Comparison of ENCODE assay signal across 7 mouse cellular contexts in the genomic region with DNA sequence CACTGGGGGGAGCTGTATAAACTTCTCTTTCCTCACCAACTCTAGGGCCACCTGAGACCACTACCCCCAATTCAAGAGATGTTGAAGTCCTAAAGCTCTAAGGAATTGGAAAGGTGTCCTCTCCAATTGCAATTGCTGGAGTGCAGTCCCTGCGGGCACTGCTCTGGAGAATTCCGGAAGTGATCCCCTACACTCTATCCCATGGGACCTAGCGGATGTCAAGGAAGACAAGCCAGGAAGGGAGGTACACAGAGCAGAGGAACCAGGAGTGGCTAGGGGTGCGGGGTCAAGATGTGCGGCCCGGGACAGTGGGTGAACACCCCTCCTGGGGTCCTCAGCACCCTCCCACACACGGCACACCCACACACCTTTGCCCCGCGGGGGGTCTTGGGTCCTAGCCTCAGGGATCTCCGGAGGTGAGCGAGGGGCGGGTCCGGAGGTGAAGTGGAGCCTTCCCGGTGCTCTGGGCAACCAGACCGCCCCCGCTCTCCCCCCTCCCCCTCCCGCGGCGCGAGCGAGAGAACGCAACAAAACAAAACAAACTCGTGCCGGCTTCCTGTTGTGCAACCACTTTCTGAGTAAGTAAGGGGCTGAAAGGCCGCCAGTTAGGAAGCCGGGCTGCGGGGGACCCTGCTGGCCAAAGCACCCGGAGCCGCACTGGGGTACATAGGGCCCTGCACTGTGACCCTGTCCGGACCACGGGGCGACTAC. TPM values are rescaled to one million over a fixed set of nuclear protein-coding genes. Genes with fewer than 3 reads are reported as not detected.
A peak's percentile ranks its signal among the peaks of the same experiment; 100 is the strongest.
DNase-seq lines count a peak whose midpoint lies in the region; ATAC-seq lines count a peak whose summit lies in the region.

No protein-coding gene starts in this region.

- WGBS in intestine, embryonic 14.5 days, result 2% methylated on average over 32 of the region's 32 CpGs
- 2% methylated on average over 29 of the region's 32 CpGs for WGBS in liver, embryonic 16.5 days (ENCODE audit: insufficient replicate concordance)
- under 1% methylated on average over 32 of the region's 32 CpGs for WGBS in neural tube, embryonic 12.5 days

- no peak overlapping the region for H3K27ac ChIP-seq in intestine, embryonic 14.5 days (ENCODE audit: low read depth)
- no peak overlapping the region for H3K27ac ChIP-seq in liver, embryonic 16.5 days (ENCODE audit: low read length)
- H3K27ac ChIP-seq in neural tube, embryonic 12.5 days, result no peak overlapping the region

- no peaks in the 10 kb centered on the region for H3K9me3 ChIP-seq in intestine, embryonic 14.5 days (ENCODE audit: control insufficient read depth, low read length)
- H3K9me3 ChIP-seq in liver, embryonic 16.5 days (replicated peaks; ENCODE audit: control insufficient read depth, low read length), result no peaks in the 10 kb centered on the region
- H3K9me3 ChIP-seq in neural tube, embryonic 12.5 days, result no peaks in the 10 kb centered on the region

- ATAC-seq in intestine, embryonic 14.5 days (replicated peaks; ENCODE audit: low FRiP score, low TSS enrichment, low read depth), result peak; percentile 44; the same call in 1 of the 2 replicates
- ATAC-seq in liver, embryonic 16.5 days (ENCODE audit: low read depth), result no peak
- ATAC-seq in neural tube, embryonic 12.5 days (ENCODE audit: low FRiP score, low read depth), result no peak

- H3K9ac ChIP-seq in intestine, embryonic 14.5 days (ENCODE audit: low read length), result no peak overlapping the region
- no peak overlapping the region for H3K9ac ChIP-seq in liver, embryonic 16.5 days (ENCODE audit: low read depth, low read length)
- H3K9ac ChIP-seq in neural tube, embryonic 12.5 days, result peak overlapping the region; percentile 38; the same call in 1 of the 2 replicates

- H3K4me2 ChIP-seq in intestine, embryonic 14.5 days (ENCODE audit: low read length), result peak overlapping the region; percentile 86
- H3K4me2 ChIP-seq in liver, embryonic 16.5 days (ENCODE audit: low read depth, low read length), result peak overlapping the region; percentile 76
- peak overlapping the region; percentile 82 for H3K4me2 ChIP-seq in neural tube, embryonic 12.5 days (replicated peaks)

- peaks cover 17% of the 10 kb centered on the region for H3K4me1 ChIP-seq in intestine, embryonic 14.5 days (replicated peaks; ENCODE audit: control insufficient read depth, insufficient read depth, low read length)
- H3K4me1 ChIP-seq in liver, embryonic 16.5 days (ENCODE audit: control insufficient read depth, low read depth, low read length), result no peaks in the 10 kb centered on the region; the same call in 1 of the 2 replicates
- H3K4me1 ChIP-seq in neural tube, embryonic 12.5 days, result peaks cover 22% of the 10 kb centered on the region

- peak overlapping the region; percentile 54 for H3K4me3 ChIP-seq in intestine, embryonic 14.5 days (ENCODE audit: low read depth, low read length)
- peak overlapping the region; percentile 55 for H3K4me3 ChIP-seq in liver, embryonic 16.5 days (ENCODE audit: low read depth, low read length)
- peak overlapping the region; percentile 46 for H3K4me3 ChIP-seq in neural tube, embryonic 12.5 days

- intact Hi-C loops in gastrocnemius, postnatal 14 days (cut with DNase I; ENCODE audit: low total_unique reads), result no loop called here

- no peaks in the 10 kb centered on the region for H3K36me3 ChIP-seq in intestine, embryonic 14.5 days (ENCODE audit: control insufficient read depth, insufficient read depth, low read length)
- no peaks in the 10 kb centered on the region for H3K36me3 ChIP-seq in liver, embryonic 16.5 days (ENCODE audit: control insufficient read depth, insufficient read depth)
- no peaks in the 10 kb centered on the region for H3K36me3 ChIP-seq in neural tube, embryonic 12.5 days

- DNase-seq in NIH3T3 (ENCODE audit: low read depth), result peak; percentile 90
- peak; percentile 71 to 80 for DNase-seq in adrenal gland, postnatal 36 days
- peak; percentile 44 for DNase-seq in gastrocnemius, postnatal 14 days
- DNase-seq in intestine, embryonic 14.5 days (ENCODE audit: low spot score), result peak; percentile 67
- peak; percentile 38 for DNase-seq in urinary bladder, postnatal 25 days (ENCODE audit: low spot score)

- peaks cover 14% of the 10 kb centered on the region; the same call in 1 of the 2 replicates for H3K27me3 ChIP-seq in intestine, embryonic 14.5 days (replicated peaks; ENCODE audit: control insufficient read depth, insufficient read depth, low read length)
- peaks cover 35% of the 10 kb centered on the region for H3K27me3 ChIP-seq in liver, embryonic 16.5 days (ENCODE audit: control insufficient read depth, insufficient read depth, low read depth, low read length)
- peaks cover 33% of the 10 kb centered on the region for H3K27me3 ChIP-seq in neural tube, embryonic 12.5 days (replicated peaks)

RNA-seq across cellular contexts. Expression of a gene that starts 2.0 kb away (rescaled TPM):
- 10 to 100 TPM; 10.5 to 12.1 TPM for total RNA-seq in adrenal gland, postnatal 36 days (2021)
- 1 to 10 TPM; 1.4 to 1.8 TPM for total RNA-seq in gastrocnemius, postnatal 14 days (2021)
- 1.9 and 2.1 TPM in 2 replicates for polyA plus RNA-seq in intestine, embryonic 14.5 days (2014; fragmentation: Nextera tagmentation; extraction: Ambion mirVana)
- polyA plus RNA-seq in liver, embryonic 16.5 days (2015; fragmentation: Nextera tagmentation; extraction: Ambion mirVana), result 0.12 and 0.27 TPM in 2 replicates
- polyA plus RNA-seq in neural tube, embryonic 12.5 days (2016; fragmentation: Nextera tagmentation; extraction: Ambion mirVana), result 1.4 and 1.7 TPM in 2 replicates

Comparison
In these comparisons a context has a peak if more than half of its experiments do, and no peak if none do; other contexts are left out.
1. DNase-seq: peak in every context shown above with its lines; median percentile 90 in NIH3T3; 76 in adrenal gland, postnatal 36 days; 67 in intestine, embryonic 14.5 days; 44 in gastrocnemius, postnatal 14 days; 38 in urinary bladder, postnatal 25 days.